Mouse (Mus musculus) MEL (cell line): ENCODE measurements around the gene 9530077C05Rik.

Experiments
- CHD2 ChIP-seq: IDR thresholded peaks from 2 replicates; pipeline ENCODE4 v1.6.1; 2011; ENCODE audit warnings: low read length, improper control_type of control experiment
- CTCF ChIP-seq, 3 experiments: IDR thresholded peaks in 2 of 3; conservative IDR thresholded peaks in 1 of 3; 2 replicates each; pipeline ENCODE4 v1.5.1; 2011 to 2012; ENCODE audit warnings: low read length in 3 of 3, low read depth in 2 of 3, mild to moderate bottlenecking in 2 of 3, improper control_type of control experiment in 1 of 3, inconsistent platforms in 1 of 3, mixed read lengths in 1 of 3, moderate library complexity in 1 of 3; ENCODE audit not compliant: control insufficient read depth in 1 of 3, insufficient read depth in 1 of 3, poor library complexity in 1 of 3, severe bottlenecking in 1 of 3
- E2F4 ChIP-seq: IDR thresholded peaks from 2 replicates; pipeline ENCODE4 v1.6.1; 2011; ENCODE audit warnings: low read depth, low read length, improper control_type of control experiment, borderline replicate concordance
- HCFC1 ChIP-seq: IDR thresholded peaks from 2 replicates; pipeline ENCODE4 v1.6.1; 2012; ENCODE audit warnings: low read depth, mild to moderate bottlenecking, inconsistent platforms, low read length, improper control_type of control experiment, moderate library complexity
- POLR2A ChIP-seq, 2 experiments: IDR thresholded peaks; 2 replicates each; pipeline ENCODE4 v1.6.1; 2011 to 2012; ENCODE audit warnings: low read length in 2 of 2, mild to moderate bottlenecking in 2 of 2, control low read depth in 1 of 2, improper control_type of control experiment in 1 of 2, low read depth in 1 of 2, moderate library complexity in 1 of 2; ENCODE audit not compliant: control insufficient read depth in 1 of 2, insufficient read depth in 1 of 2, poor library complexity in 1 of 2
- UBTF ChIP-seq: IDR thresholded peaks from 2 replicates; pipeline ENCODE4 v1.6.1; 2012; ENCODE audit warnings: low read depth, mild to moderate bottlenecking, inconsistent platforms, low read length, improper control_type of control experiment, moderate library complexity, borderline replicate concordance; ENCODE audit not compliant: insufficient read depth
- USF1 ChIP-seq: IDR thresholded peaks from 2 replicates; pipeline ENCODE4 v1.6.1; 2014; ENCODE audit warnings: low read depth, mild to moderate bottlenecking, inconsistent platforms, low read length, improper control_type of control experiment, moderate library complexity
- ZMIZ1 ChIP-seq: IDR thresholded peaks from 2 replicates; pipeline ENCODE4 v1.6.1; 2012; ENCODE audit warnings: low read depth, mild to moderate bottlenecking, inconsistent platforms, low read length, improper control_type of control experiment, moderate library complexity

- no peak for TF ChIP-seq POLR2A (IDR thresholded peaks at IDR 0.05; ENCODE audit: control insufficient read depth in 1 of 2, insufficient read depth in 1 of 2, low read depth in 1 of 2, low read length in 2 of 2, poor library complexity in 1 of 2)
- no peak for TF ChIP-seq HCFC1
- TF ChIP-seq UBTF, result no peak
- TF ChIP-seq CTCF (IDR thresholded peaks at IDR 0.05 in 2 of 3, conservative IDR thresholded peaks at IDR 0.05 in 1 of 3; ENCODE audit: control insufficient read depth in 1 of 3, insufficient read depth in 1 of 3, low read depth in 2 of 3, low read length in 3 of 3, poor library complexity in 1 of 3, severe bottlenecking in 1 of 3), result no peak
- TF ChIP-seq USF1, result no peak
- TF ChIP-seq E2F4, result no peak
- TF ChIP-seq CHD2, result no peak
- TF ChIP-seq ZMIZ1, result no peak
These were observed 4.9 kb downstream of the 9530077C05Rik start for GRCm38 (mm10) chr9:22416187-22416586.
